Mouse (Mus musculus) thymus, adult 2 months (tissue): Measurements from ENCODE around the gene Rbpms2.

ENCODE experiments used
- CTCF ChIP-seq: fragments of 200-500 bp; IDR thresholded peaks from 2 replicates; pipeline ENCODE4 v1.5.1; 2012; ENCODE audit warnings: mild to moderate bottlenecking, control low read depth, low read length, moderate library complexity, borderline replicate concordance; ENCODE audit not compliant: control insufficient read depth, poor library complexity, insufficient read depth; ENCODE audit errors: extremely low read depth
- POLR2A ChIP-seq: fragments of 200-500 bp; IDR thresholded peaks from 2 replicates; pipeline ENCODE4 v1.6.1; 2012; ENCODE audit warnings: mild to moderate bottlenecking, low read length, control low read depth, moderate library complexity; ENCODE audit not compliant: control insufficient read depth, poor library complexity, insufficient read depth; ENCODE audit errors: extremely low read depth

- TF ChIP-seq POLR2A (no peak), CTCF (no peak)
These were observed 43.5 kb downstream of the Rbpms2 start for GRCm38 (mm10) chr9:65672996-65673395.
